Mouse (Mus musculus): ENCODE data around the gene Ube2n.
"Not testable (repeated sequence)": the region's sequence is repeated elsewhere in the genome, so short reads cannot be mapped to it uniquely, and the experiment has no call there.

GRCm38 (mm10) chr10:95549080-95549479 lies 34.1 kb downstream of the Ube2n start:
- not testable (repeated sequence) for TF ChIP-seq MAX (IDR thresholded peaks at IDR 0.05; ENCODE audit: low read depth); TCF12 (IDR thresholded peaks at IDR 0.05; ENCODE audit: insufficient read depth, poor library complexity, severe bottlenecking)

All from myocyte (in vitro differentiated cells).